Mouse (Mus musculus) spleen, adult 2 months (tissue): ENCODE results near the gene H2-Q10.

Experiments used
- CTCF ChIP-seq: fragments of 200-500 bp; IDR thresholded peaks from 2 replicates; pipeline ENCODE4 v1.5.1; 2011; ENCODE audit warnings: mild to moderate bottlenecking, inconsistent platforms; ENCODE audit not compliant: insufficient read depth, insufficient read length, insufficient replicate concordance; ENCODE audit errors: extremely low read depth
- POLR2A ChIP-seq: fragments of 200-500 bp; IDR thresholded peaks from 2 replicates; pipeline ENCODE4 v1.6.1; 2011; ENCODE audit warnings: low read depth, low read length, inconsistent platforms

- TF ChIP-seq CTCF, result peak; percentile 44; the same call in 1 of the 2 replicates
- TF ChIP-seq POLR2A, result no peak
Observed at GRCm38 (mm10) chr17:35513886-35514285, 44.0 kb downstream of the H2-Q10 start.
